In genomic region chr8:122677481-122678021, GRCm38 (mm10) we compare ENCODE assay signal across 9 mouse cellular contexts. TPM values are rescaled to one million over a fixed set of nuclear protein-coding genes. Genes with fewer than 3 reads are reported as not detected.
DNase-seq lines count a peak whose midpoint lies in the region; ATAC-seq and TF ChIP-seq lines count a peak whose summit lies in the region.
"Had no signal": no experiment of that assay in that cellular context is flagged by ENCODE, and none has a peak within 500 bp of the region (broad histone marks: within the 10 kb centered on the region; RNA-seq: fewer than 3 reads in every experiment).

No protein-coding gene starts in this region.

- DNase-seq in heart, adult 11 months: peak; percentile 96
- DNase-seq in heart, postnatal 36 days: no peak
- peak; percentile 22 for DNase-seq in CD4-positive helper T cell, adult 2 months (ENCODE audit: low read depth, low spot score)
- DNase-seq in embryonic facial prominence, embryonic 14.5 days (ENCODE audit: low spot score): no peak
- no peak for DNase-seq in T-cell, adult 2 months (ENCODE audit: low spot score)

- 2% methylated on average over 16 of the region's 35 CpGs for WGBS in embryonic facial prominence, embryonic 14.5 days
- WGBS in intestine, postnatal 0 days: 3% methylated on average over 22 of the region's 35 CpGs

- H3K79me2 ChIP-seq in myocyte (ENCODE audit: control insufficient read depth, insufficient read depth): no peaks in the 10 kb centered on the region

- TF ChIP-seq POLR2A in myocyte (IDR thresholded peaks at IDR 0.05; ENCODE audit: insufficient read length, low read depth): no peak

- peaks cover 65% of the 10 kb centered on the region for H3K27me3 ChIP-seq in embryonic facial prominence, embryonic 14.5 days (replicated peaks; ENCODE audit: control insufficient read depth, insufficient read depth, low read length)
- peaks cover 46% of the 10 kb centered on the region for H3K27me3 ChIP-seq in intestine, postnatal 0 days (replicated peaks; ENCODE audit: control insufficient read depth, insufficient read depth, low read length)
- H3K27me3 ChIP-seq in myocyte (ENCODE audit: control insufficient read depth, insufficient read depth, insufficient read length): peaks cover 62% of the 10 kb centered on the region

- H3K4me2 ChIP-seq in embryonic facial prominence, embryonic 14.5 days (ENCODE audit: low read depth, low read length): peak overlapping the region; percentile 70
- H3K4me2 ChIP-seq in intestine, postnatal 0 days (replicated peaks; ENCODE audit: low read depth): peak overlapping the region; percentile 100
- peak overlapping the region; percentile 72 for H3K4me2 ChIP-seq in myocyte (ENCODE audit: low read depth)

- no peaks in the 10 kb centered on the region for H3K9me3 ChIP-seq in embryonic facial prominence, embryonic 14.5 days (ENCODE audit: control insufficient read depth, low read length)
- no peaks in the 10 kb centered on the region for H3K9me3 ChIP-seq in intestine, postnatal 0 days (ENCODE audit: control insufficient read depth)

- TF ChIP-seq CTCF in intestine, postnatal 0 days (IDR thresholded peaks at IDR 0.05; ENCODE audit: low read depth): no peak

- peak overlapping the region; percentile 22 for H3ac ChIP-seq in myocyte (ENCODE audit: control insufficient read depth, insufficient read length)

- no peak for ATAC-seq in embryonic facial prominence, embryonic 14.5 days (ENCODE audit: low read depth)
- no peak for ATAC-seq in intestine, postnatal 0 days
- no peak for ATAC-seq in megakaryocyte progenitor cell, adult 5-6 weeks (replicated peaks; ENCODE audit: poor library complexity)

- H3K27ac ChIP-seq in embryonic facial prominence, embryonic 14.5 days (replicated peaks; ENCODE audit: low read depth, low read length): peak overlapping the region; percentile 63; the same call in 1 of the 2 replicates
- peak overlapping the region; percentile 54; the same call in 1 of the 2 replicates for H3K27ac ChIP-seq in intestine, postnatal 0 days (ENCODE audit: low read depth, low read length)

- H3K4me3 ChIP-seq in embryonic facial prominence, embryonic 14.5 days (ENCODE audit: low read depth, low read length): peak overlapping the region; percentile 52
- H3K4me3 ChIP-seq in intestine, postnatal 0 days (ENCODE audit: low read depth, low read length): peak overlapping the region; percentile 72
- H3K4me3 ChIP-seq in myocyte: peak overlapping the region; percentile 27

- H3K36me3 ChIP-seq in embryonic facial prominence, embryonic 14.5 days (ENCODE audit: control insufficient read depth, insufficient read depth, low read length): no peaks in the 10 kb centered on the region
- H3K36me3 ChIP-seq in intestine, postnatal 0 days (ENCODE audit: control insufficient read depth, insufficient read depth): no peaks in the 10 kb centered on the region
- H3K36me3 ChIP-seq in myocyte (ENCODE audit: control insufficient read depth, insufficient read depth): no peaks in the 10 kb centered on the region

- intact Hi-C loops in heart, postnatal 36 days (cut with DNase I): loop anchor here (1.0 to 5.0 kb wide), 6 partner anchors 21 to 180 kb away; partner anchors contain the start of gene Acsf3

- peaks cover 10% of the 10 kb centered on the region; the same call in 1 of the 2 replicates for H3K4me1 ChIP-seq in embryonic facial prominence, embryonic 14.5 days (ENCODE audit: control insufficient read depth, insufficient read depth, low read length)
- no peaks in the 10 kb centered on the region for H3K4me1 ChIP-seq in intestine, postnatal 0 days (replicated peaks; ENCODE audit: control insufficient read depth, insufficient read depth, low read length)

- peak overlapping the region; percentile 64 for H3K9ac ChIP-seq in embryonic facial prominence, embryonic 14.5 days (ENCODE audit: low read depth, low read length)
- peak overlapping the region; percentile 64 for H3K9ac ChIP-seq in intestine, postnatal 0 days (ENCODE audit: low read depth, low read length)

TF ChIP-seq in myocyte, 11 proteins besides CTCF, POLR2A, EP300 and RAD21:
- TF ChIP-seq USF1 (IDR thresholded peaks at IDR 0.05; ENCODE audit: low read depth) (no peak), MYOD1 (IDR thresholded peaks at IDR 0.05; ENCODE audit: control insufficient read depth in 1 of 3, insufficient read length in 2 of 3, low read depth in 2 of 3) (no peak), MAX (IDR thresholded peaks at IDR 0.05; ENCODE audit: low read depth) (no peak), CEBPB (IDR thresholded peaks at IDR 0.05; ENCODE audit: insufficient read depth, poor library complexity, severe bottlenecking) (no peak)

RNA-seq across cellular contexts. Expression of gene Cbfa2t3, which starts 21.4 kb away (rescaled TPM):
- total RNA-seq in heart, postnatal 36 days (2021): 10 to 100 TPM; 19.7 to 23.0 TPM
- polyA plus RNA-seq in embryonic facial prominence, embryonic 14.5 days (2014; fragmentation: Nextera tagmentation; extraction: Ambion mirVana): 7.2 and 8.1 TPM in 2 replicates
- polyA plus RNA-seq in intestine, postnatal 0 days (2015; fragmentation: Nextera tagmentation; extraction: Ambion mirVana): 5.9 and 7.6 TPM in 2 replicates
- 29.5 TPM for polyA plus RNA-seq in myocyte (2012; fragmentation: generic; extraction: Trizol)
- total RNA-seq in megakaryocyte progenitor cell, adult 5-6 weeks (2015): 19.6 and 20.7 TPM in 2 replicates
- total RNA-seq in megakaryocyte progenitor cell, adult 5-6 weeks (2017): 11.8 and 12.3 TPM in 2 replicates

RNA-seq across cellular contexts. Expression of gene Pabpn1l, which starts 55.0 kb away (rescaled TPM):
- not detected for total RNA-seq in heart, postnatal 36 days (2021)
- 0.35 TPM in 1 of 2 replicates, not detected in the other for polyA plus RNA-seq in embryonic facial prominence, embryonic 14.5 days (2014; fragmentation: Nextera tagmentation; extraction: Ambion mirVana)
- 0.13 TPM in 1 of 2 replicates, not detected in the other for polyA plus RNA-seq in intestine, postnatal 0 days (2015; fragmentation: Nextera tagmentation; extraction: Ambion mirVana)
- polyA plus RNA-seq in myocyte (2012; fragmentation: generic; extraction: Trizol): 0.55 TPM
- 0.12 TPM in 1 of 2 replicates, not detected in the other for total RNA-seq in megakaryocyte progenitor cell, adult 5-6 weeks (2015)
- not detected in 2 replicates for total RNA-seq in megakaryocyte progenitor cell, adult 5-6 weeks (2017)
- total RNA-seq: hematopoietic stem cell, adult 5-6 weeks had no signal

Comparison
In these comparisons a context has a peak if more than half of its experiments do, and no peak if none do; other contexts are left out.
1. DNase-seq: peak in heart, adult 11 months (single experiment) and CD4-positive helper T cell, adult 2 months (single experiment); none in heart, postnatal 36 days (0 of 2), embryonic facial prominence, embryonic 14.5 days (single experiment) and T-cell, adult 2 months (single experiment).
2. Peak in every context shown above with its lines, with median percentiles within 50 percentile points of each other: H3K4me2 ChIP-seq and H3K4me3 ChIP-seq.